In genomic region chr11:105905529-105906213, GRCm38 (mm10) we compare ENCODE assay signal across 14 mouse cellular contexts. TPM values are rescaled to one million over a fixed set of nuclear protein-coding genes. Genes with fewer than 3 reads are reported as not detected.
DNase-seq lines count a peak whose midpoint lies in the region; ATAC-seq and TF ChIP-seq lines count a peak whose summit lies in the region.
"Had no signal": no experiment of that assay in that cellular context is flagged by ENCODE, and none has a peak within 500 bp of the region (broad histone marks: within the 10 kb centered on the region; RNA-seq: fewer than 3 reads in every experiment).

No protein-coding gene starts in this region.

- peak; percentile 32 to 39 for DNase-seq in heart, adult 18-20 months
- DNase-seq in heart, embryonic 10.5 days (ENCODE audit: low spot score), result no peak
- DNase-seq in MN1 (ENCODE audit: low spot score), result peak; percentile 37
- DNase-seq in heart, postnatal 0 days (ENCODE audit: low spot score), result peak; percentile 39
- peak; percentile 41 for DNase-seq in lung, postnatal 14 days
- DNase-seq in cerebellum, adult 11-12 months, result no peak
- DNase-seq in embryo, embryonic 10 days (ENCODE audit: low spot score), result no peak
- DNase-seq: cerebellum, adult 9-11 months; left cerebral cortex, postnatal 4 days; right cerebral cortex, adult 18-20 months had no signal

- H3K27me3 ChIP-seq in heart, embryonic 10.5 days (ENCODE audit: insufficient read depth, poor library complexity, severe bottlenecking), result no peaks in the 10 kb centered on the region
- no peaks in the 10 kb centered on the region for H3K27me3 ChIP-seq in heart, postnatal 0 days (ENCODE audit: control insufficient read depth, insufficient read depth, low read length)
- H3K27me3 ChIP-seq: forebrain, embryonic 12.5 days had no signal

- no peak overlapping the region for H3K4me3 ChIP-seq in heart, embryonic 10.5 days
- H3K4me3 ChIP-seq in heart, postnatal 0 days (ENCODE audit: low read depth, low read length), result no peak overlapping the region
- H3K4me3 ChIP-seq: forebrain, embryonic 12.5 days had no signal

- TF ChIP-seq CTCF in heart, postnatal 0 days (IDR thresholded peaks at IDR 0.05; ENCODE audit: low read depth), result no peak

- no peak overlapping the region for H3K9ac ChIP-seq in heart, postnatal 0 days (replicated peaks; ENCODE audit: low read depth, low read length)
- H3K9ac ChIP-seq: forebrain, embryonic 12.5 days had no signal

- H3K27ac ChIP-seq in heart, embryonic 10.5 days, result no peak overlapping the region
- H3K27ac ChIP-seq in heart, postnatal 0 days (ENCODE audit: low read depth), result peak overlapping the region; percentile 55
- H3K27ac ChIP-seq: forebrain, embryonic 12.5 days had no signal

- H3K9me3 ChIP-seq in heart, embryonic 10.5 days, result no peaks in the 10 kb centered on the region
- no peaks in the 10 kb centered on the region for H3K9me3 ChIP-seq in heart, postnatal 0 days (replicated peaks; ENCODE audit: control insufficient read depth, low read length)
- H3K9me3 ChIP-seq: forebrain, embryonic 12.5 days had no signal

- H3K4me2 ChIP-seq in heart, postnatal 0 days (ENCODE audit: low read depth, low read length), result no peak overlapping the region
- H3K4me2 ChIP-seq: forebrain, embryonic 12.5 days had no signal

- H3K4me1 ChIP-seq in heart, embryonic 10.5 days, result no peaks in the 10 kb centered on the region
- 0 out of 2 replicates have a peak, but pooled peaks cover 6% of the 10 kb centered on the region for H3K4me1 ChIP-seq in heart, postnatal 0 days (ENCODE audit: control insufficient read depth, insufficient read depth)
- H3K4me1 ChIP-seq: forebrain, embryonic 12.5 days had no signal

- ATAC-seq in heart, postnatal 0 days (ENCODE audit: insufficient read depth, low read depth), result peak; percentile 76; the same call in 1 of the 2 replicates
- no peak for ATAC-seq in frontal cortex, adult (ENCODE audit: low TSS enrichment)
- ATAC-seq: activated CD4-positive, CD25-positive, alpha-beta regulatory T cell, adult 4 months; midbrain, embryonic 16.5 days had no signal

- TF ChIP-seq EP300 in heart, postnatal 0 days (IDR thresholded peaks at IDR 0.05; ENCODE audit: low read depth), result no peak

- WGBS in heart, embryonic 10.5 days, result 69% methylated on average over 4 of the region's 4 CpGs
- WGBS in heart, postnatal 0 days, result 25% methylated on average over 4 of the region's 4 CpGs

- peaks cover 52% of the 10 kb centered on the region for H3K36me3 ChIP-seq in heart, embryonic 10.5 days
- peaks cover 6% of the 10 kb centered on the region; the same call in 1 of the 2 replicates for H3K36me3 ChIP-seq in heart, postnatal 0 days (replicated peaks; ENCODE audit: control insufficient read depth, insufficient read depth, low read length)

RNA-seq across cellular contexts. Expression of gene Cyb561, which starts 47.5 kb away (rescaled TPM):
- 1 to 10 TPM; 6.9 to 9.0 TPM for total RNA-seq in heart, adult 18-20 months (2021)
- polyA plus RNA-seq in heart, embryonic 10.5 days (2016; fragmentation: Nextera tagmentation; extraction: Ambion mirVana), result 4.1 and 4.6 TPM in 2 replicates
- 9.5 and 11.4 TPM in 2 replicates for total RNA-seq in heart, postnatal 0 days (2014; rRNA removed; ENCODE audit: low replicate concordance)
- 5.9 and 7.1 TPM in 2 replicates for polyA plus RNA-seq in heart, postnatal 0 days (2015; fragmentation: Nextera tagmentation; extraction: Ambion mirVana)

Comparison
In these comparisons a context has a peak if more than half of its experiments do, and no peak if none do; other contexts are left out.
1. DNase-seq: peak in heart, adult 18-20 months (2 of 2), MN1 (single experiment), heart, postnatal 0 days (single experiment) and lung, postnatal 14 days (single experiment); none in heart, embryonic 10.5 days (single experiment), cerebellum, adult 11-12 months (single experiment) and embryo, embryonic 10 days (single experiment).